Mouse (Mus musculus): Measurements from ENCODE around the gene Ankrd60. TPM values are rescaled to one million over a fixed set of nuclear protein-coding genes. Genes with fewer than 3 reads are reported as not detected.
A peak's percentile ranks its signal among the peaks of the same experiment; 100 is the strongest.

Gene Ankrd60
- polyA plus RNA-seq (2015; fragmentation: Nextera tagmentation; extraction: Ambion mirVana): not detected in 2 replicates

DNA sequence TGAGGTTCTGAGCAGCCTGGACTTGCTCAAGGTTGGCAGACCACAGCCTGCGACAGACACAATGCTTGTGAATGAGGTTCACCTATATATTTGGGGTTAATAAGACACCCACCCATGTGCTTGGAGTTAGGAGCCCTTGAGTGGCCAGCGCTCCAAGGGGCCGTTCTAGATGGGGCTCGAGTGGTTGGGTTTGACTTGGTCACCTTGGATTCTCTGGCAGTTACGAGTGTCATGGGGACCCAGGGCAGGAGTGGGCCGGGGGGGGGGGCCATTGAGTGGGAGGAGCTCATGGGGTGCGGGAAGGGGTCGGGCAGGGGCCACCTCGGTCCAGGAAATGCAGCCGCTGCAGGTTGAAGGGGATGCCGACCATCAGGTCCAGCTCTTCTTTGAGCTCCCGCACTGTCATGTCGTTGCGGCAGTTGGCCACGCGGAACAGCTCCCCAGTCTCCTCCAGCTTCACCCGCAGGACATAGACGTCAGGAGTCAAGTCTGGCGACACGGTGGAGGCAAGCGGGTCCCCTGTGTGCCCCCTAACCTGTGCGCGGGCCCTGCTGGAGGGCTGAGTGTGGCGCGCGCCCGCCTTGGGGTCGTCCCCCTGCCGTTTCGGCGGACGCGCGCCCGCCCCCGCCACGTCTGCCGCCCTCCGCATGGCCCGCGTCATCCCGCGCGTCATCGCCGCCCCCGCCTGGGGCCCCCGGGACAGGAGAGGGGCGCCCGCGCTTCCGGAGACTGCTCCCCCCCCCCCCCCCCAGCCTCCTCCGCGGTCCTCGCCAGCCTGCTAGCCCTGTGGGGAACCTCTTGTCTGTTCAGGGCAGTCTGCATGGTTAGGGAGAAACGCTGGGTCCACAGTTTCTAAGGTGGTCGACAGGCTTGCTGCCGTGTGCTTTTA is at the start of gene Ankrd60:
Ankrd60 (minus strand) TSS at position 697 of the 889 bp plus-strand sequence.
- WGBS: 14% methylated on average over 37 of the region's 58 CpGs
- H3K4me1 ChIP-seq (replicated peaks): peaks cover 11% of the 10 kb centered on the region; the same call in 1 of the 2 replicates
- peak; percentile 77 for ATAC-seq (ENCODE audit: low FRiP score)

DNA sequence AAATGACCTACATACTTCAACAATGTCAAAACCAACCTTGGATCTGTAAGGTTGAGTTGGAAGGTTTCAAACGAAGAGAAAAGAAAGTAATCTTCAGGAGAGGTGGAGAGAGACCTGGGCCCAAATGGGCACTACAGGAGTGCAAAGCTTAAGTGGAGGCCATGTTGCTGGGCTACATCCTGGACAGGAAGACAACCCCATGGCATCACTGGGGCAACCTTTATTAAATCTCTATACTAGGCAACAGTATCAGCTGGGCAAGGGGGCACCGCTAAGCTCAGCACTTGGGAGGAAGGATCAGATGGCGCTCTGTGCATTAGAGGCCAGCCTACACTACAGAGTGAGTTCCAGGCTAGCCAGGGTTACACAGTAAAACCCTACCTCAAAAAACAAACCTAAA is 47.6 kb upstream of the Ankrd60 start:
- H3K4me3 ChIP-seq: no peak overlapping the region
- WGBS: 92% methylated on average over 3 of the region's 3 CpGs

More for the DNA sequence above, at the start of gene Ankrd60:
- Histone ChIP-seq H3K27me3 (peaks cover 41% of the 10 kb centered on the region), H3K4me3 (peak within 1 kb of the TSS; percentile 46), H3K4me2 (peak within 1 kb of the TSS; percentile 91), H3K36me3 (no peaks in the 10 kb centered on the region), H3K9ac (peak within 1 kb of the TSS; percentile 72), H3K9me3 (no peaks in the 10 kb centered on the region), H3K27ac (no peak within 1 kb of the TSS)

DNA sequence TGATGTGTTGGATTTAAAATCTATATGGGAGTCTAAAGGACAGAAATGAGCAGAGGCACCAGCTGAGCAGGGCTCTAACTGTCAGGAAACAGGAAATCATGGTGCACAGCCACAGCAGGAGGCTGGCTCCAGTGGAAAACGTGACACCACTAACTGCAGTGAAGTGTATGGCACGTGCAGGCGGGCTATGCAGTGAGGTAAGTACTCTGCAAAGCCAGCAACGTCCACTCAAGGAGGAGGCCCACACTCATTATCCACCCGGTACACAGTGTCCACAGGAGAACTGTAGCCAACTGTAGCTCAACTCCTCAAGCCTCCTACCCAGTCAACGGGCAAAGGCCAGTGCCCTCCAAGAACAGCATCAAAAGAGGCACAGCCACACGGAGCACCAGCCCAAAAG is 46.5 kb upstream of the Ankrd60 start:
- no peaks in the 10 kb centered on the region for H3K9me3 ChIP-seq
- no peaks in the 10 kb centered on the region for H3K27me3 ChIP-seq
- H3K4me1 ChIP-seq (replicated peaks): peaks cover 14% of the 10 kb centered on the region
- H3K36me3 ChIP-seq: no peaks in the 10 kb centered on the region
- H3K4me3 ChIP-seq: no peak overlapping the region
- H3K9ac ChIP-seq: no peak overlapping the region
- no peak for ATAC-seq (ENCODE audit: low FRiP score)
- 76% methylated on average over 7 of the region's 7 CpGs for WGBS
- H3K27ac ChIP-seq: no peak overlapping the region
- no peak overlapping the region for H3K4me2 ChIP-seq

More for the DNA sequence above, 47.6 kb upstream of the Ankrd60 start:
- Histone ChIP-seq H3K4me1 (replicated peaks) (peaks cover 14% of the 10 kb centered on the region), H3K27ac (no peak overlapping the region), H3K9ac (no peak overlapping the region), H3K4me2 (no peak overlapping the region), H3K9me3 (no peaks in the 10 kb centered on the region), H3K36me3 (no peaks in the 10 kb centered on the region), H3K27me3 (no peaks in the 10 kb centered on the region)
- ATAC-seq (ENCODE audit: low FRiP score): no peak

DNA sequence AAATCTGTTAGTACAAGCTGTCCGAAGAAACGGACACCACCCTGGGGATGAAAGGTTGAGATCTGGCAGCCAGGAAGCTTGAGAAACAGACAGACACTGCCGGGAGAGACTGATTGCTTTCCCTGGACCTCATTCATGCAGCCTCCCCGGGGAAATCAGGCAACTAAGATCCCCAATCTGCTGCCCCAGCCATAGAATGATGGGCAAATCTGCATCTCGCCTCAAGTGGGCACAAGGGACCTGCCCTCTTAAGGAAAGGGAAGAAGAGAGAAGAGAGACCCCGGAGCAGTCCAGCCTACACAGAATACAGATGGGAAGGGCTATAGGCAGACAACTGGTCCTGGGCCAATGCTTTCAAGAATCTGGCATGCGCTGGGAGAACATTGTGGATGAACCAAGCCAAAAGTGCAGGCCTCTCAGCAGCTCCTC is 44.0 kb upstream of the Ankrd60 start:
- Histone ChIP-seq H3K36me3 (no peaks in the 10 kb centered on the region), H3K4me1 (replicated peaks) (peaks cover 14% of the 10 kb centered on the region), H3K9ac (no peak overlapping the region), H3K4me3 (no peak overlapping the region), H3K9me3 (no peaks in the 10 kb centered on the region), H3K4me2 (no peak overlapping the region), H3K27me3 (no peaks in the 10 kb centered on the region), H3K27ac (peak overlapping the region; percentile 24; the same call in 1 of the 2 replicates)
- 29% methylated on average over 7 of the region's 7 CpGs for WGBS
- ATAC-seq (ENCODE audit: low FRiP score): peak; percentile 28; the same call in 1 of the 2 replicates

DNA sequence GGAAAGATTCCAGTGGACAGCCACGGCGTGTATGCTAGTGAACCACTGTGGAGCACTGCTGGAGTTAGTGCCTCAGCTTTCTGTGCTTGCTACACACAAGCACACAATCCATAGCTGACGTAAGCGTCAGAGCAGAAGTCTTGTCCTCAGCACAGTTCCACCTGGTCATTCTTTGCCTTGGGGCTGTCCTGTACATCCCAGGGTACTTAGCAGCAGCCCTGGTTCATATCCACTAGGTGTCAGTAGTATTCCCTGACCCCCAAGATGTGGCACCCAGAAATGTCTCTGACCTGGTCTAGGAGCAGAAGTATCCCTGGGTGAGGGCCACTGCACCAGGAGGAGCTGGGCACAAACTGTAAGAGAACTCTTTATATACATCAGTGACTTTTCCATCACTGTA is 42.5 kb upstream of the Ankrd60 start:
- WGBS: 97% methylated on average over 4 of the region's 4 CpGs

DNA sequence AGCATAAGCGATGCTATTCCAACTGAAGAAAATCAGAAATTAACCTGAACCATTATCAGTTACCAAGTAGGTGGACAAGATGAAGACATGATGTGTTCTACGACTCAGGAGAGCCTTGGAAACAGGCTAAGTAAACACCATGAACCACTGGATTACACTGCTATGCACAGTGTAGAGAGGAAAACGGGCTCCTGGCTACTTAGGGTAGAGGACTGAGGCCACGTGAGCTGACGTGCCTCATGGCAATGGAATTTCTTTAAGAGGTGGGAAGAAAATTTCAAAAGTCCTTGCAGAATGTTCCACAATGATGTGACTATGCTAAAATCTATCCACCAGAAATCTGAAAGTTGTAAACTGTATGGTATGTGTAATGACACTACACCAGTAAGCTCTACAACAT is 41.0 kb upstream of the Ankrd60 start:
- Histone ChIP-seq H3K9me3 (0 out of 2 replicates have a peak, but pooled peaks cover 4% of the 10 kb centered on the region), H3K27ac (no peak overlapping the region), H3K36me3 (peaks cover 6% of the 10 kb centered on the region; the same call in 1 of the 2 replicates), H3K27me3 (no peaks in the 10 kb centered on the region), H3K4me3 (no peak overlapping the region), H3K9ac (no peak overlapping the region), H3K4me1 (replicated peaks) (peaks cover 20% of the 10 kb centered on the region), H3K4me2 (no peak overlapping the region)
- ATAC-seq (ENCODE audit: low FRiP score): no peak
- 94% methylated on average over 5 of the region's 5 CpGs for WGBS

More for the DNA sequence above, 42.5 kb upstream of the Ankrd60 start:
- Histone ChIP-seq H3K4me3 (no peak overlapping the region), H3K36me3 (no peaks in the 10 kb centered on the region), H3K4me1 (replicated peaks) (peaks cover 14% of the 10 kb centered on the region), H3K27ac (no peak overlapping the region), H3K9ac (no peak overlapping the region), H3K4me2 (no peak overlapping the region), H3K27me3 (no peaks in the 10 kb centered on the region), H3K9me3 (0 out of 2 replicates have a peak, but pooled peaks cover 4% of the 10 kb centered on the region)
- no peak for ATAC-seq (ENCODE audit: low FRiP score)

DNA sequence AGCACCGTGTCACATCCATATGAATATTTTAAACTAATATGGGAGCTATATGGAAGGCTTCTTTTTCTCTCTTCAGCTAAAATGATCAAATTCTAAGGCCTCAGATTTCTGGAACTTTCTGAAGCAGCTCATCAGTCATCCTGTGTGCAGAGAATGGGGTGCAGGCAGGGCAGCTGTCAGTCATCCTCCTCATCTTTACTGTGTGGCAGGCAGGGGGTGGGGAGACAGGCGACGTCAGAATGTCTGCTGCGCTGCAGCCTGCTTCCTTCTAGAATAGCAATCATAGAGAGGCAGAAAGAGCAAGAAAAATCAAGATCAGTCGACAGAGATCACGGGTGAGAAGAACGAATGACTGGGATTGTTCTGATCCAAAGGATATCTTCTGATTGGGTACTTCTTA is 38.0 kb upstream of the Ankrd60 start:
- H3K4me2 ChIP-seq: no peak overlapping the region
- H3K9ac ChIP-seq: no peak overlapping the region
- H3K4me3 ChIP-seq: no peak overlapping the region
- peaks cover 6% of the 10 kb centered on the region; the same call in 1 of the 2 replicates for H3K36me3 ChIP-seq
- H3K4me1 ChIP-seq (replicated peaks): peaks cover 14% of the 10 kb centered on the region
- WGBS: 58% methylated on average over 7 of the region's 7 CpGs
- no peak for ATAC-seq (ENCODE audit: low FRiP score)
- 0 out of 2 replicates have a peak, but pooled peaks cover 4% of the 10 kb centered on the region for H3K9me3 ChIP-seq
- no peaks in the 10 kb centered on the region for H3K27me3 ChIP-seq
- H3K27ac ChIP-seq: no peak overlapping the region

DNA sequence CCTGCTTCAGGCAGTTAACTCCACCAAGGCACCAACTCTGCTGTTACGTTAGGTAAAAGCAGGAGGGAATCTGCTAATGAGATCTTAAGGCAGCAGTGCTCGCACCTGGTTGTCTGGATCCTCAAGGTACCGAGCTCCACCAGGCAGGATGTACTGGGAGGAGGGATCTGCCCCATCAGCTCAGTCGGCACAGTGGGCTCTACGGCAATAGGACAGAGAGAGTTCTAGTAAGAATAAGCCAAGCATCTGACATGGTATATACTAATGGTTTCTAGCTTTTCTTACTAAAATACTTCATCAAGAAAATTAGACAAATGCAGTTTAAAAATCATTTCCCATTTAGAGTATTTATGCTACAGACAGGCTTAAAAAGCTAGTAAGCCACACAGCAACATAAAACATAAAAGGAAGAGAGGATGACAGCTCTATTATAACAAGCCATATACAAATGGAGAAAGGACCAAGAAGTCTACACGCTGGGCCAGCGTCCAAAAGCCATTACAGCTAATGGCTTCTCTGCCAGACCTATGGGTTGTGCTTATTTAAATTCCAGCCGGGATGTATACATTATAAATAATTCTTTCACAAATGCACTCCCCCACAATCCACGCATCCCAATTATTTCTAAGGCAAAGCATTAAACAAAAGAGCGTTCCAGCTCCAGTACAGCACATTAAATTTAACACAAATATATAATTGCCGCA is 37.4 kb upstream of the Ankrd60 start:
- 0 out of 2 replicates have a peak, but pooled peaks cover 4% of the 10 kb centered on the region for H3K9me3 ChIP-seq
- H3K36me3 ChIP-seq: peaks cover 6% of the 10 kb centered on the region; the same call in 1 of the 2 replicates
- H3K4me1 ChIP-seq (replicated peaks): peaks cover 20% of the 10 kb centered on the region
- ATAC-seq (ENCODE audit: low FRiP score): no peak
- no peaks in the 10 kb centered on the region for H3K27me3 ChIP-seq
- WGBS: 70% methylated on average over 11 of the region's 11 CpGs
- H3K27ac ChIP-seq: 0 out of 2 replicates have a peak overlapping the region, but pooled peaks have one; percentile 35
- no peak overlapping the region for H3K9ac ChIP-seq
- H3K4me2 ChIP-seq: no peak overlapping the region
- no peak overlapping the region for H3K4me3 ChIP-seq

DNA sequence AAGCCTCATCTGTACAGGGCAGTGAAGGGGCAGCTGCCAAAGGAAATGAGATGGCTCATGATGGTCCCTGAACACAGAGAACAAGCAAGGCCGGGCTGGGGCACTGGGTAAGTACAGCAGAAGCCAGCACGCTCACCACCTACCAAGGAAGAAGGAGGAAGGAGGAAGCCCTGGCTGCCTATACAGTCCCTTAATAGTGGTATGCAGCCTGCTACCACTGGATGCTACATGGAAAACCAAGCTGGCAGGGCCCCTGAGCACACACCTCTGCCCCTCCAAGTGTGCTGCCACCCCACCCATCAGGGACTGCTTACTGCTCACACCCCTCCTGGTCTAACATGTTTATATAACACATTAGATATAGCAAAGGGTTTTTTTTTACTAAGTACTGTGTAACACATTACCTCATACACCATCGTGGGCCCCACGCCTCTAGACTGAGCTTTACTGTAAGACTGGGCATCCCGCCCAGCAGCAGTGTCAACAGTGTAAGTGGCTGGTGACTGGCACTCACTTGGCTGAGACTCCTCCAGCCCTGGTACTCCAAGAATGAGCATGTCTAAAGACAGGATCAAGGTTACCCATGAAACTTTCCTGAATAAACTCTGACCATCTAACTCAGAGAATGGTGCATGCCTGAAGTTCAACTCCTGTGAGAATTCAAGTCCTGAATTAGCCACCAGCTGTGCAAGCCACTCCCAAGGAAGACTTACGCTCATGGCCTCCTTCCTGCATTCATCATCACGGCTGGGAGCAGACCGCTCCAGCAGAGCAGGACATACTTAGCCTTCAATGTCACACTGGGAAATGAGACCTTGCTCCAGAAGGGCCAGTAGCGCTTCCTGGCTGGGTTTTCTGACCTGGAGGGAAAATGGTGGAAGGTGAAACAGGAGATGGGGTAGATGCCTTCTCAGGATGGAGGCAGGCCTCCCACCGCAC is 30.1 kb upstream of the Ankrd60 start:
- Histone ChIP-seq H3K9me3 (no peaks in the 10 kb centered on the region), H3K4me1 (replicated peaks) (peaks cover 57% of the 10 kb centered on the region), H3K9ac (no peak overlapping the region), H3K4me2 (no peak overlapping the region), H3K27me3 (no peaks in the 10 kb centered on the region), H3K36me3 (no peaks in the 10 kb centered on the region), H3K27ac (0 out of 2 replicates have a peak overlapping the region, but pooled peaks have one; percentile 23), H3K4me3 (no peak overlapping the region)
- ATAC-seq (ENCODE audit: low FRiP score): 0 out of 2 replicates have a peak, but pooled peaks have one; percentile 9
- WGBS: 84% methylated on average over 10 of the region's 10 CpGs

DNA sequence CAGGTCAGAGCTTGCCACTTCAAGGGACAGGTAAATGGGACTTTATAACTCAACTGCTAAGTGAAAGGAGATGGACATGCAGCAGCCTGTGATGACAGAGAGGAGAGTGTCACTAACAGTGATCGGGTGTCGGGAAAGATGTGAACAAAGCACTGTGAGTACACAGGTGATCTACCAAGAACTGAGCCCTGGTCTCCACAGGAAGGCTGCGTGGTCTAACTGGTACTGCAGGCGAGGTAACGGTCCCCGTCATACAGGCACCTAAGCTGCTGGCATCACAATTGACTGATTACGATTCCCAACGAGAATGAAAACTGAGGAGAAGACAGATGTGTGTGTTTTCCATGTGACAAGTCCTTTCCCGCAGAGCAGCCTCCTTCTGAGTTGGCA is 28.2 kb upstream of the Ankrd60 start:
- WGBS: 64% methylated on average over 9 of the region's 9 CpGs
- peaks cover 53% of the 10 kb centered on the region for H3K4me1 ChIP-seq (replicated peaks)
- H3K4me2 ChIP-seq: no peak overlapping the region
- no peaks in the 10 kb centered on the region for H3K9me3 ChIP-seq
- no peak overlapping the region for H3K9ac ChIP-seq
- no peak overlapping the region for H3K4me3 ChIP-seq
- peak; percentile 54 for ATAC-seq (ENCODE audit: low FRiP score)
- H3K27ac ChIP-seq: peak overlapping the region; percentile 74
- peaks cover 4% of the 10 kb centered on the region for H3K36me3 ChIP-seq
- H3K27me3 ChIP-seq: no peaks in the 10 kb centered on the region

DNA sequence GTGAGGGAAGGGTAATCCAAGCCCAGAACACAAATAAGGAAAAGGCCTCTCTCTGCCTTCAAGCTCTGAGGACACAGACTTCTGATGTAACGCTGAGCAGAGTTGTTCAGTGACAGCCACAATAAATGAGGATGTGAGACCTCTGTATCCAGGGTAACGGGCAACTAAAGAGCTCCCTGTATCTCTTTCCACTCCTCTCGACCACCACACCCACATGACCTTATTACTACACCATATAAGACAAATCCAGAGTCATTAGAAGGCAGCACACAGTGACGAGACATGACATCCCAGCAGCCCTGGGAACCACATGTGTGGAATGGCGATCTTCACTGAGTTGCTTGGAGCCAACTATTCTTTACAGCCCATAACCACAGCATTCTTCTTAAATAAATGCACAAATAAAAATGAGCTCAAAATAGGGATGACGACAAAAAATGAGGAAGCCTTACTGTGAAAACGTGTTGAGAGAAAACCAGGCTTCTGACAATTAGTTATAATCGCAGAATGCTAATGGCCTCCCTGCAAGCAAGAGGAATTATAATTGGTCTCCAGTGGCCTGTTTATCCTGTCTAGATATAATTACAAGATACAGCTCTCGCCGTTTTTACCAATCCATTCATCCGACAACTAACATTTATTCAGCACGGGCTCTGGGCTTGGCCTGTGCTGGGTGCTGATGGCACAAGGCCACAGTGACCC is 27.7 kb upstream of the Ankrd60 start:
- H3K4me1 ChIP-seq (replicated peaks): peaks cover 48% of the 10 kb centered on the region
- WGBS: 36% methylated on average over 12 of the region's 12 CpGs
- peaks cover 9% of the 10 kb centered on the region for H3K36me3 ChIP-seq
- H3K4me2 ChIP-seq: no peak overlapping the region
- H3K4me3 ChIP-seq: no peak overlapping the region
- no peak overlapping the region for H3K9ac ChIP-seq
- peak; percentile 55 for ATAC-seq (ENCODE audit: low FRiP score)
- H3K9me3 ChIP-seq: no peaks in the 10 kb centered on the region
- no peaks in the 10 kb centered on the region for H3K27me3 ChIP-seq
- H3K27ac ChIP-seq: peak overlapping the region; percentile 74

Data from hindbrain, embryonic 13.5 days (tissue).